Mouse (Mus musculus): ENCODE data around the gene Morn1.
A peak's percentile ranks its signal among the peaks of the same experiment; 100 is the strongest.

Morn1 gene

DNA sequence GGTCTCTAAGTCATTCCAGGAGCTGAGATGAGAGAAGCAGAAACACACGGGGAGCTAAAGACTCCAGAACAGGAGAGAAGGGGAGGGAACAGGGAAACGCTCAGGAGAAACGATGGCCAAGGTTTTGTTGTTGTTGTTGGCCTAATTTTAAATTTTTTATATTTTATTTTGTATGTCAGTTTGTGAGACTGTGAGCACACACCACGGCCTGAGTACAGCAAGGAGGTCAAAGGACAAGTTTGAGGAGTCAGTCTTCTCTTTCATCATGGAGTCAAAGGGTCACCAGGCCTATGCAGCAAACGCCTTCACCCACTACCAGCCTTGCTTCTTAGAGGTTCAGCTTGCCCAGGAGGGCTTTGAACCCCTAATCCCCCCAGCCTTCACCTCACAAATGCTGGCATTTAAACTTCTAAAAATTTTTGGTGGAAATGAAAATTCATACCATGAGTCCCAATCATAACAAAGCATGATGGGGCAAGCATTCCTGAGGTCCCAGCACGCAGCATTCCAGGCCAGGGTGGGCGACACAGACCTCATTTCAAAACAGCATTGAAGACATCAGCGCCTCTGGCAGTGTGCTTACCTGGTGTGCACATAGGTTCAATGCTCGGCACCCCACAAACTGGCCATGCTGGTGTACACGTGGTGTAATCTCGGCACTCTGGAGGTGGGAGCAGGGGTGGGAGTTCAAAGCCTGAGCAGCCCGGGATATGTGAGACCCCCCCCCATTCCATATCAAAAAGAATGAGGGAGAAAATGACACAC lies 53.1 kb downstream of the Morn1 start:
- DNase-seq (ENCODE audit: low read depth, low spot score), result no peak

DNA sequence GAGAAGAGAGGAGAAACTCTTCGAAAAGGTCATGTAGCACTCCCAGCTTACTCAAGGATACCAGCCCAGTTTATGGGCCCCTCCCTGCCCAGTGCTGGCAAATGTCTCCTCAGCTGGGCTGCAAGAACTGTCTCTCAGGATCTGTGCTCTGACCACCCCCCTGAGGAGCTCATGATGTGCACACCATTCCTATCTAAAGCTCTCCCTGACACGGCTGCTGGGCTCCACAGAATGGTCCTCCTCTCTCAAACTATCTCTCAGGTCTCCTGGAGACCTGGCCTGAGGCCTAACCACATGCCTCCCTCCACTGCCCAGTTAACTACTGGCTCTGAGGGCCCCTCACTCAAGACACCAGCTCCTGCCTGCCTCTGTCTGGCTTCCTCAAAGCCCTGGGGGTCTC lies 53.8 kb downstream of the Morn1 start:
- DNase-seq (ENCODE audit: low read depth, low spot score), result no peak

DNA sequence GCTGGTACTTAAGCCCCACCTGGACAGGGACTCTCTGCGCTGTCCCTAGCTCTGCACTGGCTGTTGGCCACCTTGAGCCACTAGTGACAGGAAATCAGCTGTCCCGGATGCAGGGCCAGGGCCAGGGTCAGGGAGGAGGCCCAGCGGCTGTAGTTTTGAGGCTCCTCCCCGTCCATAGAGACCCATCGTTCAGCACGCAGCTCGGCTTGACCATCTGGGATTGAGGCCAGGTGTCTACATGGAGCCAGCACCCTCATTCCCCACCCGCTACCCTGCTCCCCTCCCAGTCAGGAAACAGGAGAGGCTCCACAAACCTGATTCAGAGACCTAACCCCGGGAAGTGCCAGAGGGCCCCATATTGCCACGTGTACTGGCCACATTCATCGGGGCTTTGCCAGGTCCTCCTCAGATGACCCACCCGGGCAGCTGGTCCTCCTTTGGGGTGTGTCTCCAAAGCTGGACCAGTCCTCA lies 54.5 kb downstream of the Morn1 start:
- DNase-seq (ENCODE audit: low read depth, low spot score), result no peak

DNA sequence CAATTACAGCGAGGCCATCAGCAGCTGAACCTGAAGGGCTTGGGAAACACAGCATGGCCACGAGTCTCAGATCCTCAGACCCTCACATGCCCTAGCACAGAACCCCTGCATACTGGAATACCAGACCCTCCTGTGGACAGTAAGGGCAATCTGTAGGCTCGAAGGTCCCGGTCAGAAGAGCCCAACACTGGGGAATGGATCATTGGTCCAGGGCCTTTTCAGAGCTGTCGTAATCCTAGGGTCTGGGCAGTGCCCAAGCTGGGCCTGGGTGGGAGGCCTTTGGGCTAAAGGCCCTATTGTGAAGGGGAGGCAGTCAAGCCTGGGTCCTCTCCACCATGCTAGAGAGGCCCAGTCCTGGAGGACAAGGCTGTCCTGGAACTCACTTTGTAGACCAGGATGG lies 56.5 kb downstream of the Morn1 start:
- DNase-seq (ENCODE audit: low read depth, low spot score), result no peak

GRCm38 (mm10) chr4:155143411-155143810 lies 57.0 kb downstream of the Morn1 start:
- no peak for DNase-seq (ENCODE audit: low read depth, low spot score)

DNA sequence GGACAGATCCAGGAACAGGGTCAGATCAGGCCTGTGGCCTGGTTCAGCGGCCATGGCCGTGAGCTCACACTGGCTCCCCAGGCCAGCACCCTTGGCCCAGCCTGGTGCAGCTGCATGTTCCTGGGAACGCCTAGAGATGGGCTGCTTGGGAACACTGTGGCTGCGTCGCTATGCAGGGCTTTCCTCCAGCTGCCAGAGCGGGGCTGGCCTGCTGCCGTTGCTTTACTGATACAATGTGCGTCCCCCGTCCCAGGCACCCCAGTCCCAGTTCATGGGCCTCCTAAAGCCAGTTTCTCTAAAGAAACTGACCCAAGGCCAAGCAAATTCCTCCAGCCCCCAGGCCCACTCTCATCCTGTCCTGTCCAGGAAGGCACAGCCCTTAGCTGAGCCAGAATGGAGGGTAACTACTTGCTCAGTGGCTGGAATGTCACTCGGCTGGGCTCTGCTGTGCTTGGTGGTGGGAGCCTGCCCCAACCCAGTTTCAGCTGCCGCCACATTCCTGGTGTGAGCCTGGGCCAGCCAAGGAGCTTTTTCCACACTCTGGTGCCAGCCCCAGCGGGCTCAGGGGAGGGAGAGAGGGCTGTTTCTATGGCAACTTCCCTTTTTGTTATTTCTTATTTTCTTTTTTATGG lies 57.6 kb downstream of the Morn1 start:
- peak; percentile 53 for DNase-seq (ENCODE audit: low read depth, low spot score)

- DNase-seq (ENCODE audit: low read depth, low spot score), result no peak
Observed at GRCm38 (mm10) chr4:155144548-155145180, 58.3 kb downstream of the Morn1 start.

GRCm38 (mm10) chr4:155146107-155146823 lies 59.9 kb downstream of the Morn1 start:
- DNase-seq (ENCODE audit: low read depth, low spot score), result no peak

DNA sequence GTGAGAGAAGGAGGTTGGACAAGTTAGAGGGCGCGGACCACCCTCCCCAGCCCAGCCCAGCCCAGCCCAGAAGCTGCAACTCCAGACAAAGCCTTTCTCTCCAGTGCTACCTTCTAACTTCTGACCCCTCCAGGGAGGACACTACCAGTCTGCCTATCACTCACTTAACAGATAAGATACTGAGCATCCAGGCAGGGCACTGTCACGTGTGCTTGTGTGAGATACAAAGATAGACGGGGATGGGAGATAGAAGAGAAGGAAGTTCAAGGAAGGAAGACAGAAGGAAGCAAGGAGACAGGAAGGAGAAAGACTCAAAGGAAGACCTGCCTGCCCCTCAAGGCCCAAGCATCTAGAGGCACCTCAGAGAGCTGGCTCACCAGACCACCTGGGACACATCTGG lies 62.1 kb downstream of the Morn1 start:
- DNase-seq (ENCODE audit: low read depth, low spot score), result no peak

DNA sequence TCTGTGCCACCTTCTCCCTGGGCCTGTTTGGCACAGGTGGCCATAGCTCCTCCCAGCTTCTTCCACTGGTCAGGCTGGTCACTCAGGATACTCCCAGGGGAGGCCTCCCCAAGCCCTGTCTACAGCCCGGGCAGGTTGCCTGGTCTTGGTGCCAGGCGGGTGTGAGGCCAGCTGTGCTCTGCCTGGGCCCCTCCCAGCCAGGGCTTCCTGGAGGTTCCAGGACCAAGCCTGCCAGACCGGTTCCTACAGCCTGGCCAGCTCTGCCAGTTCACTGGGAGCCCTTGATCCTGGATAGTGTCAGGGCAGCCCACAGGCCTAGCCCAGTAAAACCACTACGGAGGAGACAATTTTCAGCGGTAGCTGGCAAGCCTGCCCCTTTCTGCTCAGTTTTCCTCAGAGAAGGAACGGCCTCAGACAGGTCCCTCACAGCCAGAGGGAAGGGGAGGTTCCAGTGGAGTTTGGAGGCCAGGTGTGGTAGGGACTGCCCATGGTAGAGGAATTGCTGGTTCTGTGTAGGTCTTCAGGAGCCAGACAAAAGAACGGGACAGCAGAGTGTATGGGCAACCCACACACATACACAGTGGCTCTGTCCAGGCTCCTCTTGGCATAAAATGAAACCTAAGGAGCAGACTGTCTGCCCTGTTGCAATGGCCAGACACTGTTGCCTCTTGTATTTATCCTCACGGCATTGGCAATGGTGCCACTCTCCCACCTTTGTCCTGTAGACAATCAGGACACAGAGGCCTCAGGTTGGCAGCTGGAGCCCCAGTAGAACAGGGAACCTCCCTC lies 62.7 kb downstream of the Morn1 start:
- no peak for DNase-seq (ENCODE audit: low read depth, low spot score)

- no peak for DNase-seq (ENCODE audit: low read depth, low spot score)
Observed at GRCm38 (mm10) chr4:155149941-155150275, 63.5 kb downstream of the Morn1 start.

GRCm38 (mm10) chr4:155150276-155151113 lies 64.1 kb downstream of the Morn1 start:
- DNase-seq (ENCODE audit: low read depth, low spot score), result peak; percentile 88

GRCm38 (mm10) chr4:155151221-155151788 lies 64.9 kb downstream of the Morn1 start:
- DNase-seq (ENCODE audit: low read depth, low spot score), result no peak

GRCm38 (mm10) chr4:155151845-155152244 lies 65.5 kb downstream of the Morn1 start:
- DNase-seq (ENCODE audit: low read depth, low spot score), result no peak

GRCm38 (mm10) chr4:155152476-155152875 lies 66.1 kb downstream of the Morn1 start:
- no peak for DNase-seq (ENCODE audit: low read depth, low spot score)

GRCm38 (mm10) chr4:155153389-155154072 lies 67.2 kb downstream of the Morn1 start:
- no peak for DNase-seq (ENCODE audit: low read depth, low spot score)

GRCm38 (mm10) chr4:155154986-155155385 lies 68.6 kb downstream of the Morn1 start:
- DNase-seq (ENCODE audit: low read depth, low spot score), result peak; percentile 63

DNA sequence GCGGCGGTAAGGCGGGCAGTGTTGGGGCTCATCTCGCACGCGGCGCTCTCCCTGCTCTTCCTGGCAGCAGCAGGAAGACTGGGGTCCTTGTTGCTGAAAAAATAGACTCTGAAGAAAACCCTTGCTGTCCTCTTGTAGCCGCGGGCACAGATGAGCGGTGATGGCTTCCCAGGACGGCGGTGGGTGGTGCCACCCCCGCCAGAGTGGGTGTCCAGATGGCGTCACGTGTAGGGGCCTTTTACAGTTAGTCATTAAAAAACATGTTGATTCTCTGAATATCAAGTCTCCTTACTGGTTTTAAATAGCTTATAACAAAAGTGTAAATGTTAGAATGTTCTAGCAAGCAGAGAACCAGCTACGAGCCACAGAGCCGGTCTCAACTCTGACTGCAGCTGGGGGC lies 70.4 kb downstream of the Morn1 start:
- no peak for DNase-seq (ENCODE audit: low read depth, low spot score)

DNA sequence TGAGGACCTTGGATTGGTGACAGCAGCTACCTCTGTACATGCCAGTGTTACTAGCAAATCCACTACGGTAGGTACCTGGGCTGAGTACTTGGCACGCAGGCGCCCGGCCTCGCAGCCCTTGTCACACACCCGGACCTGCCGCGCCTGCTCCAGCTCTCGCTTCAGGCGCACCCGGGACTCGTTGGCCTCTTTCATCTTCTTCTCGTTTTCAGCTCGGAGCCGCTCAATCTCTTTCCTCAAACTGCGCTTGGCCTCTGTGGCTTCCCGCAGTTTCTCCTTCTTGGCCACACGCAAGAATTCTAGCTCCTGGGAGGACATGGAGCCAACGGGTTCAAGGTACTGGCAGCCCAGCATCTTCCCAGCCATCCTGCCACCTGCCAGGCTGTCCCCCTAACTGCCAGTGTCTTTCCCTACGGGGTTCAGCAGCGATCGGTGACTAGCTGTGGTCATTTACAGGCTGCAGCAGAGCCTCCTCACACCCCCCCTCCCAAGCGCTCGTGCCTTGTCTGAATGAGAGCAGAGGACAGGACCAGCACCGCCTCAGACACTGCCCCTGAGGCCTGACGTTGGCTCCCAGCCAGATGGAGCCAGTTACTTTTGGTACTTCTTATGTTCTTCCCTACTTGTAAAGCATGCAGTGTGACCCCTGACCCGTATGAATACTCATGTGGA lies 71.6 kb downstream of the Morn1 start:
- no peak for DNase-seq (ENCODE audit: low read depth, low spot score)
